Mouse (Mus musculus): ENCODE measurements at regions not wholly inside any gene's neighbourhood (a gene's known extent, or its start where the extent isn't known, plus 50 kb on each side); places are given as distances from the start of the nearest gene placed in this dataset.

DNA sequence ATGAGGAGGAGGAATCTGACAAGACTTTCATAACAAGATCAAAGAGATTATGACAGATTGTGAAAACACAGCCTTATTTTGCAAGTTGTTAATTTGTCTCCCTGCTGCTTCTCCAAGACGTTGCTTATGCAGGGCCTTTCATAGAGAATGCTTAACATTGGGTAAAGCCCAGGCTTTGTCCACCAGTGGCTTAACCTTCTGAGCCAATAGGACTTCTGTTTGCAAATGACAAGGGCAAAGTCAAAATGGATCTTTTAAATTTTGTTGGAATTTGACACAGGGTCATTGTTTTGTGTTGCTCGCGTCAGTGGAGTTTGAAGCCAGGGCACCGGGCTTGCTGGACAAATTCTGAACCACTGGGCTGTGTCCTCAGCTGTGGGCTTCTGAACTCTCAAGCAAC lies 346.6 kb downstream of the Epha4 start:
- DNase-seq (ENCODE audit: low spot score in 2 of 2), result no peak

DNA sequence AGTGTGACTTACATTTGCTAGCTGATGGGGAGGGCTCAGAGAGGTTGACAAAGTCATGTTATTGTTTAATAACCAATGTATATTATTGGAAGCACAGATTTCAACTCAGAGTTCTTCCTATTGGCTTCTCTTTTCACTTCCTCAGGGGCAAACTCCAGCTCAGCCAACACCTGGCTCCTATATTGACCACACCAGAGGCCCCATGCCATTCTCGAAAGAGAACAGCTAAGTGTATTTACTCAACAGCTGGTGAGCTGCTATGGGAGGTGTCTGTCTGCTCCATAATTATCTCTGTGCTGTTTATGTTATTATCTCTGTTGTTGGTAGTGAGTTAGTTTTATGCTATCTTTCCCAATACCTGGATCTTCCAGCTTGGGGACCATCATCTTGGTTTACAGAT lies 342.4 kb downstream of the Epha4 start:
- DNase-seq (ENCODE audit: low spot score in 2 of 2), result no peak

DNA sequence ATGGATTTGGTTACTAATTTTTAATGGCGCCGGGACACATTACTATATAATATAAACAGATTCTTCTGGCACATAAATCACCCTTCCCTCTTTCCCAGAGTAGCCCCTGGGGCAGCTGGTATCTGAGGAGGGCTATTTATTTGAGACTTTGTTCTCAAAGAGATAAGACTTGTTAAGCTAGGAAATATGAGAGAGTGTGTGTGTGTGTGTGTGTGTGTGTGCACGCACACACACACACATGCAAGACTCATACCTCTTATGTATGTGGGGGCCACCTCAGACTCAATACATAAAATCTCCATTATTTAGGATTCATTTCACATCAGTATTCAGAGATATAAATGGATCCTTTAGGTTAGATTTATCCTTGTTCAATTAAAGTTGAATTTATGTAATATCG lies 340.1 kb downstream of the Epha4 start:
- no peak for DNase-seq (ENCODE audit: low spot score in 2 of 2)

DNA sequence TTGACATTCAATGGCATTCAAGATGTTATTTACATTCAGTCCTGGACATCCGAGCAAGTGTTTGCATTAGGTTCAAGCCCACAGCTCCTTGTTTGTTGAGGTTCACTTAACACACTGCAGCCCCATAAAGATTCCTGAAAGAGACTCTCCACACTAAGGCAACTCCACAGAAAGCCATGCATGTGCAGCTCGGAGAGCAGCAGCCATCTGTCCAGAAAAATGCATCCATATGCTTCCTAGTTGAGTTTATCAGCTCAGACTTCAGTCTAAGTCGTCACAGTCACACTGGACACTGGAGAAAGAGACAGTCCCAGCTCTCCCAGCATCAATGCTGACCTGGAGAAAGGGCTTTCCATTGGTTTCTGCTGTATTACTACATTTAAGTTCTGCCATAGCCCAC lies 339.7 kb downstream of the Epha4 start:
- DNase-seq (ENCODE audit: low spot score in 2 of 2), result no peak

DNA sequence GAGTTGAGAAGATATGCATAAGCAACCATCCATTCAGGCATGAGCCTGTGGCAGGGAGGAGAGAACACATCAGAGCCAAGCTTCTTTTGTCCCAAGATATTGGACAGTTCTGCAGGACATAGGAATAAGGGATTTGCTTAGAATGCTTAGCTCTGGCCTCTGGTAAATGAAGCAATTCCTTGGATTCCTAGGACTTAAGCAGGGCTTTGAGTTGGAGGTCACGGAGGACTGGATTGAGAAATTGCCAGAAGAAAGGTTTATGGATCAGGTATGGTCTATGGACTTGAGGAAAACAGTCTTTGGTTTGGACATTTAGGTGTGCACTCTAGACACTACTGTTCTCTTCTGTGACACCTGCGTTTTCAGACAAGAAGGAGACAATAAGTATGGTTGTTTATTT lies 338.4 kb downstream of the Epha4 start:
- DNase-seq (ENCODE audit: low spot score in 2 of 2), result no peak

DNA sequence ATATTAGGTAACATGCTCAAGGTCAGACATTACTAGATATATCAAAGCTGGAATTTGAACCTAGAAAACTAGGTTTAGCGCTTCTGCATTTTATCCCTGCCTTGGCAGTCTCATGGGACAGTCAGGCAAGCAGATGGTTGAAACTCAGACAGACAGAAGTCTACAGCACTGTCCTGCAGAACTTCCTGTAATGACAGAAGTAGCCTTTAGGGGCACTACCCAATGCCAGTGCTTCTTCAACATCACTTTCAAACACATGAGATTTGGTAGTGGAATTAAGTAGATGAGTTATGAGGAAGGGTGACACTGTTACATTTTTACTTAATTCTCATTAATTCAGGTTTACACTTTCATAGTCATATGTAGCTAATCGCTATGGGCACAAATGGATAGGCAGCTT lies 330.9 kb downstream of the Epha4 start:
- DNase-seq (ENCODE audit: low spot score in 2 of 2), result no peak

DNA sequence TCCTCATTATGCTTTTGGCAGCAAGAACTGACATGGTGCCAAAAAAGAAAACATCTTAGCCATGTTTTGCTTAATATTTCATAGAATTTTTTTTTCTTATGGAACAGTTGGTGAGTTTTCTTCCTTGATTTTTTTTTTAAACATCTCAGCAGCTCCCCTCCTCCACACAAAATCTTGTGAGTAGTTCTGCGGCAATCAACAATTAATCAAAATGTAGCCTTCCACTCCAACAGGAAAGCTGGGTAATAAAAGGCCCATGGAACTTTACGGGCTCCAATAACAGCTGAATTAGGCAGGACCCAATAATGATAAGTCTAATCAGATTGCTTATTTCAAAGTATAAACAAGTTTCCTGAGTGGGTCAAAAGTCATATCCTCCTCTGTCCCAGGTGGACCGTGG lies 324.7 kb downstream of the Epha4 start:
- DNase-seq (ENCODE audit: low spot score in 2 of 2), result no peak

DNA sequence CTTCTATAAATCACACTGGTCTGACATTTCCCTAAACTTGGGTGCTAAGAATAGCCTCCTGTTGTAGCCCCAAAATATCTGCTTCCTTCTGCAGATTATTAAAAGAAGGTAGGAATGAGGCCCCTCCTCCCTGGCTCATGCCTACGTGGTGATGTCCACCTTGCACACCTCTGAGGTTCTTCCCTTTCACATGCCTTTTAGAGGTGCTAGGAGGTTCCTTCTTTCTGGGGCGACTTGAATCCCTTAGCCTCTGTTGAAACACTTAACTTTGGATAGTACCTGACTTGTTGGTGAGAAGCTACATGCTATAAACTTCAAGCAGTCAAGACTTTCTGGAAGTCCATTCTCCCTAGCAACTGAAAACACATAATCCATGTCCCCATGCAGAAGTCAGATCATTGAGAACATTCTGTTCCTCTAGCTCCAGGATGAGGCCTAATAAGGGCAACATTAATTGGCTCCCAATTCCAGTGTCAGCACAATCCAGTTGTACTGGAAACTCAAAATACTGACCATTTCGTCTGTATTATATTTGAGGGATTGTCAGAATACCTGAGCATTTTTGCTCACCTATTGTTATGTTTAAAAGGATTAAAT lies 313.5 kb downstream of the Epha4 start:
- no peak for DNase-seq (ENCODE audit: low spot score in 2 of 2)

DNA sequence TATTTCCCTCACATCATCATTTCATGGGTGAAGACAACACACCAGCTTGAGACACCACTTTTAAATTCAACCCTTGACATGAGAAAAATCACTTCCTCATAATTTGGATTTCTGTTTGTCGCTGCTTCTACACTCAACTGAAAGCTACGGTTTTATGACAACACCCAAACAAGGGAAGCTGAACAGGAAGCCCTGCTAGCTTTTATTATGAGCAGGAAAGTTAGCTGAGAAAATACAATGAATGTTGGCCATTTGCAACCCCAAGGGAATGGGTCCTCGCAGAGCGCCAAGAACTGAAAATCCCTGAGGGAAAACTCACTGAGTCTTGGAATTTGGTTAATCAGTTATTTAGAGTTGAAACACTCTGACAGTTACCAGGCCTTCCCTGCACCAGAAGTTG lies 311.9 kb downstream of the Epha4 start:
- no peak for DNase-seq (ENCODE audit: low spot score in 2 of 2)

DNA sequence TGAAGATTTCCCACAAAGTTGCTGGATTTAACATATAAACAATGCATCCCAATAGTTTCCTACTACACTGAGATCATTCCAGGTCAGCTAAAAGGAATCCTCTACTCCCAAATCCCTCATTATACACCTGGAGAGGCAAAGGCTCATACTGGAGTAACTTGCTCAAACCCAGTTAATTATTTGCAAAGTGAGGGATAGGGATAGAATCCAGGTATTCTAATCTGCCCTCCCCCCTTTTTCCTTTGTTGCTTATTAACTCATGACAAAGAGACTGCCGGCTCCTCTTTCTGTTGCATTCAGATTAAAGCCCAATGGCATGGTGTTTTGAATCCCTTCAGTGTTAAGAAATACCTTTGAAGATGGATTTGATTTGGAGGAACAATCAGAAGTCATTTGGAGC lies 308.4 kb downstream of the Epha4 start:
- DNase-seq (ENCODE audit: low spot score in 2 of 2), result no peak

DNA sequence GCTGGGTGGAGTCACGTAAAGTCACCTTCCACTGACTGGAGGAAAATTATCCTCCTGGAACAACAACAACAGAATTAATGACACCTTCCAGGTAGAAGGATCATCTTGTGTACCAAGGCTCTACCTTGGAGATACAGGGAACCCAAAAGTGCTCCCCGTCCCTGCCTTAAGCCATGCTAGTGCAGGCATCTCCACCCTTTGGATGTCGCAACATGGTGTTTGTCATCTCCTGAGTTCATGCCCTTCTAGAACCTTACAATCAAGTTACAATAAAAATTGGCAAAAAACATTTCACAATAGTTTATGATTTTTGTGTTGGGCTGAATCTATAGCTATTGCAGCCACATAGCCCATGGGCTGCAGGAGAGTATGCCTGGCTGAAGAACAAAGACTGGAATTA lies 305.5 kb downstream of the Epha4 start:
- DNase-seq (ENCODE audit: low spot score in 2 of 2), result no peak

DNA sequence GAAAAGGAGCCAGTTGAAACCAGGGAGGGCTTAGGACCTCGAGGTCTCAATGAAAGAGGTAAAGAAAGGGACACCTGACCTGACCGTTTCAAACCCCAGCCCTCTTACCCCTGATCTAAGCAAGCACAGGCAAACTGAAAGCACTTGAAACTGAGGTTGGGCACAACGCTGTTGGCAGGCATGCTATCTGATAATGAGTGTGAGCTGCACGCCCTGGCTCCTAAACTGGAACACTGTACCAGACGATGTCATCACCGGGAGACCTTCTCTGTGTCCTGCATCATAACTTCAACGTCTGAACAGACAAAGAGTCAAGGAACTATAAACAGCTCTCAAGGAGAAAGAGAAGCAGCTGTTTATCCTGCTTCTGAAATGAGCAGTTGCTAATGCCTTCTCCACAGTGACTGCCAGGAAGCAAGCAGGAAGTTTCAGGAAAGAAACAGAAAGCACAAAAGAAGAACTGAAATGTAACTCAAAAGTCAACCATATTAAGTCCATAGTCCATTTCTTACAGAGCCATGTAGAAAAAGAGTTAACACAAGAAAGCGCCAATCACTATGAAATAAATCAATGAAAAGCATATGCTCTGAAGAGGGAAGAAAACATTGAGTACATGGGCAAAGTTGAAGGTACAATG lies 301.3 kb downstream of the Epha4 start:
- DNase-seq (ENCODE audit: low spot score in 2 of 2), result no peak

DNA sequence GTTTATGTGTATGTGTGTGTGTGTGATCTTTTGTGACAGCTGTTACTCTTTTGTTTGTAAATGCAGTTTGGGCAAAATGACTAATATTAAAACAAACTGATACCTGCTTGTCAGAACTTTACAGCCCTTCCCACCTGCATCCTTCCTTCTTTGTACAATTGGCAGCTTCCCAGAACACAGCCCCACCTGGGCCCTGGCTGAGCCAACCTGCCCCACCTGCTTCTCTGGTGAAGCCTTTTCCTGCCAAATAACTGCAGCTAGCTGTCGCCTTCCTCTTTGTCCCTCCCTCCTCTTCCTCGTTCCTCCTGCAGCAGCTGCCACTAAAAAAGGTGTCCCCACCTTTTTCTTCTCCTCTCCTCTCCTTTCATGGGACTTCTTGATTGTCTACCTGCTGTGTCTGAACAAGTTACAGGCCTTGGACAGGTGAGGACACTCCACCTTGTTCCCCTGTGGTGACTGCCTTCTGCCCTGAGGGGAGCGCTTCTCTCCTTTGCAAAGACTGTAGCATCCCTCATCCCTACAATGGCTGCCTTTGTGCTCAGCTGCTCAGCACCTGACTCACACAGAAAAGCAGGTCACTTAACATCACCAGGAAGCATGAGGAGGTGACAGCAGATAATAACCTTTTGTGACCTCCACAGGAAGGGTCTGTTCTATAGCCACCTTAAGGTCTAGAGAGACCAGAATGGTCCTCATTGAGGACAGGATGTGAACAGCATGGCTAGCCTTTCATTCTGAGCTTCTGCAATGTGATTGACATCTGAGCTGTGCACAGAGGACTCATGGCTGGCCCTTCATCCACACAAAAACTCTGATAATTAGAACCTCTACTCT lies 295.2 kb downstream of the Epha4 start:
- no peak for DNase-seq (ENCODE audit: low spot score in 2 of 2)

DNA sequence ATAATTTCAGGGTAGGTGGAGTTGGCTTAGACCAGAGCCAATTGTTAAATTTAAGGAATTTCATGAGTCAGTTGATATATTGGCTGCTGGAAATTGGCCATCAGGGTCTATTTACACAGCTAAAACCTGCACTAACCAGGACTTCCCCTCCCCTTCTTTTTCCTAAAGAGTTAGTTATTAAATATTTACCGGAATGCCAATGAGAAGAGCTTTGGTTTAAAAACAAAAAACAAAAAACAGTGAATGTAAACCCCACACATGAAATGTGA lies 294.6 kb downstream of the Epha4 start:
- no peak for DNase-seq (ENCODE audit: low spot score in 2 of 2)

DNA sequence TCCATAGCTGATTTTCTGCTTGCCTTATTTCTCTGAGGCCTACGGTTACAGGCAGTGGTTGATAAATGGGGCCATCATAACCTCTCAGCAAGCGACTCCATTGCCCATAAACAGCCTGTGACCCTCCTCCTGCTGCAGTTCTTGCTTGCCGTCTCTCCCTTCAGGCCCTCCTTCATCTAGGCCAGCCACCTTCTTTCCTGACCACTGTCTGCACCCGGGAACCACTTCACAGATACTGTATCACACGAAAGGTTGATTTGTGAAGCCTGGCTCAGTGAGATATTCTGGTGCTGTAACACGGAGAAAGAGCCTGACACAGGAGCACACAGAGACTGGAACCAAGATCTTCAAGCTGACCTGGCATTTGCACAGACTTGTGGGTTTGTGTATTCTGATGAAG lies 294.1 kb downstream of the Epha4 start:
- no peak for DNase-seq (ENCODE audit: low spot score in 2 of 2)

DNA sequence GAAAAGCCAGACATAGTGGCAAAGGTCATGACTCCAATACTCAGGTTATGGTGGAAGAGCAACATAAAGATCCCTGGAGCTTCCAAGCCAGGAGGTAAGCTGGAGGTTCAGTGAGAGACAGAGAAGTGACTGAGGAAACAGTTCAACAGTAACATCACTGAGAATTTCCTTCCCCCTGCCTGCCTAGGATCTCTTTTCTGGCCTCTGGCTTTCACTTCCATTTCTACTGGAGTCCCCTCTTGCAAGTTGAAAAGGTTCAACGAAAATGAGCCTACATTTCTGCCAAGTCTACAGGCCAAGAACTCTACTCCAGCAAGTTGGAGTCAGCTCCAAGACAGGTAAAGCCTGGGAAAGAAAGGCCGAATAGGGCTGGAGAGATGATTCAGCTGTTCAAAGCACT lies 293.0 kb downstream of the Epha4 start:
- no peak for DNase-seq (ENCODE audit: low spot score in 2 of 2)

DNA sequence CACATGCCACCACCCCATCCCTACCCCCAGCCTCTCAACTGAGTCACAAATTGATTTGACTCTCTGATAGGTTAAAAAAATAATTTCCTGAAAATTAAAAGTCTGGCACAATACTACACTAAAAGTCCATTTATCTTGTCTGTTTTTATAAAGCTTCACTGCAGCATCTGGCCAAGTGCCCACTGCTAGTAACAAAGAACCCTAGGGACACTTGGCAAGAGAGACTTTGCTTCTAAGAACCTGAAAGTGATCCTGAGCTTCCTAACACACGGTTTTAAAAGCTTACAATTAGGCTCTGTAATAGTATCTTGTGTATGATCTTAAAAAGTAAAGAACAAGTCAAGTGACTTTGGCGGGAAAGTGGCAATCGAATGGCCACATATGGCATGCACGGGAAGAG lies 288.3 kb downstream of the Epha4 start:
- DNase-seq (ENCODE audit: low spot score in 2 of 2), result no peak

DNA sequence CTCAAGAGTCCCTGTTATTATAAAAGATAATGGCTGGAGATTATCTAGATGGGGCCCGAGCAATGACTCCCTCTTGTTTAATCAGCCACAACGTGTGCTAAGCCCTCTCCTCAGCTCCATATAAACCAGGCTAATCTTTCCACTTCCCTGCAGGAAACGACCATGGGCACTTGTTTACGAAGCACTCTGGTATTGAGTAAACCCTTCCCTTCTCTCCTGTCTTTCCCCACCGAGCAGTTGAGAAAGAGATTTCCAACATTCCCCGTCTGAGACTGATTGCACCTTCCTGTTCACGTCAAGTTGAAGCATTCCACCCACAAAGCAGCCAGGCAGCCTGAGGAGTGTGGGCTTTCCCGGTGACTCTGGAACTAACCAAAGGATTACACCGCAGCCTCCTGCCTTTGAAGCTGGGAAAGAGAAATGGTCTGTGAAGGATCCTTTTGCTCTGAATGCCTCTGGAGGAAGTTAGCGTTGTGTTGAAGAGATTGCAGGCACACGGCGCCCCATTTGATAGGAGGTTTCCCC lies 287.8 kb downstream of the Epha4 start:
- no peak for DNase-seq (ENCODE audit: low spot score in 2 of 2)

DNA sequence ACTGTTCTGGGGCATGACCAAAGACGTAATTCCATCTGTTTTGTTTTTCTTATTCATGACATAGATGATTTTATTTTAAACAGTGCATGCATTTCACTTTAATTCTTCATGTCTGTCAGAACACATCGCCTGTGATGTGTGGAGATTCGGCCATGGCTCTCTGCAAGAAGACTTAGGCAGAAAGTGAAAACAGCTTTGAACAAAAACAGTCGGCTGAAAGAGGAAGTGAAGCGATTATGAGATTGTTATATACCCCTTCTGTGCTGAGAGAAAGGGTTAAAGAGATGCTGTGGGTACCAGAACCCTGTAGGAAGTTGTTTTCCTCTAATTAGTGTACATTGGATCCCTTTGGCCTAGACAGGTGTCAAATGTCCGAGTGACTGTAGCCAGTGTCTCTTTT lies 287.1 kb downstream of the Epha4 start:
- no peak for DNase-seq (ENCODE audit: low spot score in 2 of 2)

DNA sequence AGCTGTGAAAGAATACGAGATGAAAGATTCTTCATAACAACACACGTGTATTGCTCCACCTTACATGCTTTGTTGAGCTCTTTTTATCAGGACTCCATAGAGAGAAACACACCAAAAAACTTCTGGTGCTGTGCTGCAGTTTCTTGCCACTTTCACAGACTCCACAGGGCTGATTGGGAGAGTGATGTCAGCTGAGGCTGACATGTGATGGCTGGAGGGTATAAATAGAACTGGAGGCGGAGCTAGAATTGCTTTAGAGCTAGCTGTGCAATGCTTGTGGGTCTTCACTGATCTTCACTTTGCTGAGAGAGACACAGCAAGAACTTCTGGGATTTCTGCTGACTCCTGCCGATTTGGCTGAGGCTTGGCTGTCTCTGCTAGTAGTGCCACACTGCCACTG lies 285.3 kb downstream of the Epha4 start:
- no peak for DNase-seq (ENCODE audit: low spot score in 2 of 2)

DNA sequence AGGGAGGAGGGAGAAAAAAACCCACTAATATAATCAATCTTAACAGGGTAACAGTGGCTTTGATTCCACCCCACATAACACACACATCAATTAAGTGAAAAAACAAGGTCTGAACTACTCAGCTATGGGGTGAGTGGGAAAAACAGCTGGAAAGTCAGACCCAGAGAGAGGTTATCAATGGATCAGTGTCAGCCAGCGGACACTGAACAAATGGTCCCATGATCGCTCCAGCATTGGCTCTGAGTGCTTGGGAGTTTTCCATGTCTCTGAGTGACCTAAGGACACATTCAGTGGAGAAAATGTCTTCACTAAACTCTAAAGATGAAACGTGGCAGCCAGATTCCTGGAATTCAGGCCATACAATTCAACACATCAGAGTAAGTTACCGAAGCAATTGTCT lies 281.9 kb downstream of the Epha4 start:
- DNase-seq (ENCODE audit: low spot score in 2 of 2), result no peak

DNA sequence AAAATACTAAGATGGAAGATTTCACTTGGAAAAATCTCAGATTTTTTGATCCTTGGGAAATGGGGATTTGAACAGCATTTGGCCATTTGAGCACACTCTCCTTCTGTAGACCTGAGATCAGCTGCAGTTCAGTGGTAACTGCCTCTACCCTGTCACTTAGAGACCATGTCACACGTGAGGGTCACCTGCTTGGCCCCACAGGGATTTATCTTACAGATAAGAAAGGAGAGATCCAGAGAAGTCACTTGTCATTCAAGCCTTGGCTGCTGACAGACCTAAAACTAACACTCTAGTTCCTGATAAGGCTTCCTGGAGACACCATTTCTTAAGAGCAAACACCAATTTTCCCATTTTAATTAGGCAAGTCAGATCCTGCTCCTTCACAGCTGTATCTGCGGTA lies 270.2 kb downstream of the Epha4 start:
- DNase-seq (ENCODE audit: low spot score in 2 of 2), result no peak

DNA sequence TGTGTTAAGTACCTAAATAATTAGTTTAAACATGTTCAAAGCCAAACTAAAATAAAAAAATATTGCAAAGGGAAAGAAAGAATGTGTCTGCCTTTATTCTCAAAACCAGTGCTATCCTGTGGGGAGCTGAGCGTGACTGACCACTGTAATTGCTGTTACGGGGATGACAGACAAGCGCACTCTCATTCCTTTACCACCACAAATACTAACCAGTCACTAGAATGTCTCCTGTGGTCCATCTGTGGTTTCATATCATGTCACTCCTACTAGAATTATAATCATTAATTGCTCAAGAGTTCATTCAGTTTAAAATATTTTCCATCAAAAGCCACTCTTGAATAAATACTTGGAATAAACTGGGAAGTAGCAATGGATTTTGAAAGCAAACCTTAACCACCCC lies 268.8 kb downstream of the Epha4 start:
- no peak for DNase-seq (ENCODE audit: low spot score in 2 of 2)

All from thymus, postnatal 10 days (tissue).